Mouse (Mus musculus) thymus, adult 2 months (tissue): ENCODE data around the gene Qrsl1. TPM values are rescaled to one million over a fixed set of nuclear protein-coding genes. Genes with fewer than 3 reads are reported as not detected.

ENCODE experiments used
- DNase-seq: peaks from one replicate; pipeline ENCODE4 v3.0.0; 2021
- H3K27ac ChIP-seq: fragments of 200-500 bp; 2 replicates; pipeline ENCODE4 v1.5.1; 2012; ENCODE audit warnings: low read length, control low read depth; ENCODE audit not compliant: control insufficient read depth, insufficient read depth
- H3K27me3 ChIP-seq: fragments of 200-500 bp; 2 replicates; pipeline ENCODE4 v1.6.1; 2012; ENCODE audit warnings: mild to moderate bottlenecking, low read length, moderate library complexity, mixed read lengths; ENCODE audit not compliant: control insufficient read depth, insufficient read depth
- H3K36me3 ChIP-seq: fragments of 200-500 bp; 2 replicates; pipeline ENCODE4 v1.6.1; 2012; ENCODE audit warnings: mild to moderate bottlenecking, low read length, moderate library complexity; ENCODE audit not compliant: control insufficient read depth, insufficient read depth
- H3K4me1 ChIP-seq: fragments of 200-500 bp; replicated peaks from 2 replicates; pipeline ENCODE4 v1.6.1; 2012; ENCODE audit warnings: low read length; ENCODE audit not compliant: control insufficient read depth, insufficient read depth
- H3K4me3 ChIP-seq: fragments of 200-500 bp; 2 replicates; pipeline ENCODE4 v1.5.1; 2012; ENCODE audit warnings: mild to moderate bottlenecking, low read length, control low read depth, moderate library complexity; ENCODE audit not compliant: control insufficient read depth, insufficient read depth
- CTCF ChIP-seq: fragments of 200-500 bp; IDR thresholded peaks from 2 replicates; pipeline ENCODE4 v1.5.1; 2012; ENCODE audit warnings: mild to moderate bottlenecking, control low read depth, low read length, moderate library complexity, borderline replicate concordance; ENCODE audit not compliant: control insufficient read depth, poor library complexity, insufficient read depth; ENCODE audit errors: extremely low read depth
- POLR2A ChIP-seq: fragments of 200-500 bp; IDR thresholded peaks from 2 replicates; pipeline ENCODE4 v1.6.1; 2012; ENCODE audit warnings: mild to moderate bottlenecking, low read length, control low read depth, moderate library complexity; ENCODE audit not compliant: control insufficient read depth, poor library complexity, insufficient read depth; ENCODE audit errors: extremely low read depth
- WGBS: fragments of 180-500 bp; shearing (Covaris S2); methylation state at CpG from one replicate; pipeline ENCODE4 v1.1.7; 2018; 5-methylcytosine and 5-hydroxymethylcytosine counted together
- polyA plus RNA-seq: library from polyadenylated mRNA; depleted of rRNA; stranded (reverse); fragments of >200 nt; gene quantifications from 2 replicates; pipeline ENCODE4 v1.2.3, GENCODE M21; 2012

The Qrsl1 gene
- polyA plus RNA-seq, 1 experiment: 14.9 TPM

DNA sequence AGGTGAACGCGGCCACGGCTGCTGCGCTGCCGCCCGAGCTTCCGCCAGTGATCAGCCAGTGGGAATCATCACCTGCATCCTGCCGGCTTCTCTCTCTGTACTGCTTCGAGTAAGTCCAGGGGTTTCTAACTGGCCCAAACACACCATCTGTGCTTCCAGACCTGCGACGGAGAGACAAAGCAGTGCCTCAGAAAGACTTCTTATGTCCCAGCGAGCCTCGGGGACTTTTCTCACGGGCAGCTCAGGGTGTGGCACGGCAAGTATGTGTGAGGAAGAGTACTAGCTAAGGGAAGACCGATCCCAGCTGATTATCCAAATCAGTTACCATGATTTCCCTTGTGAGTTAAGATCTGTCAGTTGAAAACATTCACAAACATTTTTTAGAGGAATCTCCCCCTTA is 12.6 kb downstream of the Qrsl1 start:
- no peaks in the 10 kb centered on the region for H3K4me1 ChIP-seq
- TF ChIP-seq CTCF: no peak
- WGBS: 96% methylated on average over 16 of the region's 16 CpGs
- no peak for DNase-seq
- H3K36me3 ChIP-seq: no peaks in the 10 kb centered on the region
- H3K27ac ChIP-seq: no peak overlapping the region
- no peak overlapping the region for H3K4me3 ChIP-seq
- no peaks in the 10 kb centered on the region for H3K27me3 ChIP-seq

DNA sequence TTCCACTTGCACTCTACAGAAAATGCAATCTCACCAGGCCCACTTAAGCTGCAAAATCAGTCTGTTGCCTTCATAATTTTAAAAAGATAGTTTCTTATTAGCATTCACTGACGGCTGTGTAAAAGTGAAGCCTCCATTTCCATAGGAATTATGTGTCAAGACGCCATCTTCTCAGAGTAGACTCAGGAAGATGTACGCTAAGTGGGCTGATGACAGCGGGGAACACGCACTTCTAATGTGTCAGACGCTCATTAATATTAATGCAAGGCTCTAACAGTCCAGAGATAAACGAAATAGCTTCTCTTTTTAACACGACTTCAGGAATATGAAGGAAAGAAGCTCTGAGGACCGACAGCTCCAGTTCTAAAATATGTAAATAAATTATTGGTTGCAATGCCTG is 13.9 kb downstream of the Qrsl1 start:
- TF ChIP-seq POLR2A (no peak), CTCF (no peak)
- Histone ChIP-seq H3K27me3 (no peaks in the 10 kb centered on the region), H3K4me1 (no peaks in the 10 kb centered on the region), H3K4me3 (no peak overlapping the region), H3K27ac (no peak overlapping the region), H3K36me3 (no peaks in the 10 kb centered on the region)
- no peak for DNase-seq
- 98% methylated on average over 9 of the region's 9 CpGs for WGBS

DNA sequence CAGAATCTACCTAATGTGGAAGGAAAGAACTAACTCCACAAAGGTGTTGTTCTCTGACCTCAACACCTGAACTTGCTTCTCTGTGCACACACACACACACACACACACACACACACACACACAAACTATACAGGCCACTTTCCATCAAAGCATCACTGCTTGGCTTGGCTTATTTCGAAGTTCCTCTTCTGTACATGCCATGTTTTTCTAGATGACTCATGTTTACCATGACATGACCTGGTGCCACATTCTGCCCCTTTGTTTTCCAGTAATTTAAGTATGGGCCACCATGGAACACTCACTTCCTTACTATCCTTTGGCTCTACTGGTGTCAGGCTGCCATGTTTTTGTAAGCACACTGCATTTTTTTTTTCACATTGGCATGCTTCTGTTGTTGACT is 30.1 kb downstream of the Qrsl1 start:
- Histone ChIP-seq H3K36me3 (no peaks in the 10 kb centered on the region), H3K4me1 (no peaks in the 10 kb centered on the region; the same call in 1 of the 2 replicates), H3K27ac (no peak overlapping the region), H3K4me3 (no peak overlapping the region), H3K27me3 (no peaks in the 10 kb centered on the region)
- WGBS: 94% methylated on average over 1 of the region's 1 CpGs
- TF ChIP-seq CTCF: no peak
- TF ChIP-seq POLR2A: no peak
- no peak for DNase-seq

DNA sequence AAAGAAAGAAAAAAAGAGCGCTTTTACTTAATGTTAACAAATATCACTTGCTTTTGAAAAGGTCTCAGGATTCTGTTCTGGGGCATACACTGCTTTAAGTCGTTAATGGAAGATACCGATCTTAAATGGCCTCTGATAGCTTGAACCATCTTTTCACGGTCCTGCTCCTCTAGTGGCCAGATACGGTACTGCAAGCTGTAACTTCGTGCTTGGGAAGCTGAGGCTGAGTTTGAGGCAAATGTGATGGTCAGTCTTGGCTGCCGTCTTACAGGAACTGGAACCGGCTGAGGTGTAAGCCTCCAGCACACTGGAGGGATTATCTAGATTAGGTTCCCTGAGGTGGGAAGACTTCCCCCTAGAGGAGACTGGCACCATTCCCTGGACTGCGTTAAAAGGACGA is 30.8 kb downstream of the Qrsl1 start:
- Histone ChIP-seq H3K4me3 (no peak overlapping the region), H3K36me3 (no peaks in the 10 kb centered on the region), H3K27ac (no peak overlapping the region), H3K4me1 (no peaks in the 10 kb centered on the region; the same call in 1 of the 2 replicates), H3K27me3 (no peaks in the 10 kb centered on the region)
- TF ChIP-seq POLR2A (no peak), CTCF (peak; percentile 65; the same call in 1 of the 2 replicates)
- peak; percentile 46 for DNase-seq
- 80% methylated on average over 10 of the region's 10 CpGs for WGBS

DNA sequence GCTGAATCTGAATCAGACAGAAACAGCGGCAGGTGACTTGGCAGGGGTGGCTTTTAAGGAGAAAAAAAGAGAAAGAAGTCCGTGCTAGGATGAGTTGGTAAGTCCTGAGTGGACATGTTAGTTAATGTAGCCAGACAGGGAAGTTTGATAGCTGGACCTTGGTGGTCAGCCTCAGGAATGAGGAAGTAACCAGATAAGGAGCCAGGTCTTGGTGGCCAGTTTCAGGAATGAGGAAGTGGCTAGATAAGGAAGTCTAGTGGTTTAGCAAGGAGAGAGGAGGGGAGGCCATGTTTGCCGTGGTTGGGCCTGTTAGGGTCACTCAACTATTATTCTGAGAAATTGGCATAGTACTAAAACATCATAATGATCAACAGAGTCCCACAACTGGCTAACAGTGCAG is 45.2 kb downstream of the Qrsl1 start:
- H3K4me1 ChIP-seq: no peaks in the 10 kb centered on the region
- H3K4me3 ChIP-seq: no peak overlapping the region
- TF ChIP-seq CTCF: no peak
- no peaks in the 10 kb centered on the region for H3K36me3 ChIP-seq
- WGBS: 48% methylated on average over 3 of the region's 3 CpGs
- no peak for DNase-seq
- no peak overlapping the region for H3K27ac ChIP-seq
- no peaks in the 10 kb centered on the region for H3K27me3 ChIP-seq

DNA sequence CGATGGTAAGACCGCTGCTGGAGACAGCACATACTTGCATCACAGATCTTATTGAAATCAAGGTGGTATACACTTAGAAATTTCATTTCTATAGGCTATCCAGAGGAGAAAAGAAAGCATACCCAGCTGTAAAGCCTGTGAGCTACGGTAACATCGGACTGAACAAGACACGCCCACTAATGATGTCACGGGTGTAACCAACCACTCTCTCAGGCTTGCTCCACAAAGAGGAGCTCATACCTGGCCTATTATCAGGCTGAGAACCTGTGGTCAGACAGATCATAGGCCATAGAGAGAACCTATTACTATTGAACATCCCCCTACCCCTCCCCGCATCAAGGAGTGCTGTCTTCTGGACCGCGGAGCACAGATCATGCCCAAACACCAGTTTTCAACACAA is 45.6 kb downstream of the Qrsl1 start:
- Histone ChIP-seq H3K4me3 (no peak overlapping the region), H3K36me3 (no peaks in the 10 kb centered on the region), H3K27me3 (no peaks in the 10 kb centered on the region), H3K4me1 (no peaks in the 10 kb centered on the region), H3K27ac (no peak overlapping the region)
- TF ChIP-seq CTCF (no peak), POLR2A (no peak)
- WGBS: 88% methylated on average over 9 of the region's 9 CpGs
- DNase-seq: no peak

DNA sequence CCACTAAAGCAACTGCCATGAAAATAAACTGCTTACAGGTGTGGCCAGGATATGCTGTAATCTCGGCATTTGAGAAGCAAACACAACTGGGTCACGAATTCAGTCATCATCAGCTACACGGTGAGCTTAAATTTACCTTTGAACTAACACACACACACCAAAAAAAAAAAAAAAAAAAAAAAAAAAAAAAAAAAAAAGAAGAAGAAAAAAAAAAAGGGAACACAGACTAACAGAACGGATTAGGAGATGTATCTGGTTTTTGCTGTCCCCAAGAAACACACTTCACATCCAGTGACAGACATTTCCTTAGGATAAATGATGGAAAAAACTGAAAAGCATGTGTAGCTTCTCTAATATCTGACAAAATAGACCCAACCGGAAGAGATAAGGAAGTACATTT is 49.6 kb downstream of the Qrsl1 start:
- H3K4me1 ChIP-seq: no peaks in the 10 kb centered on the region
- H3K36me3 ChIP-seq: no peaks in the 10 kb centered on the region
- H3K4me3 ChIP-seq: no peak overlapping the region
- no peak overlapping the region for H3K27ac ChIP-seq
- no peaks in the 10 kb centered on the region for H3K27me3 ChIP-seq
- 59% methylated on average over 5 of the region's 5 CpGs for WGBS
- DNase-seq: no peak
- TF ChIP-seq POLR2A: no peak
- TF ChIP-seq CTCF: no peak
